Mouse (Mus musculus) limb, embryonic 12.5 days (tissue): ENCODE measurements around the gene Wfdc8. TPM values are rescaled to one million over a fixed set of nuclear protein-coding genes. Genes with fewer than 3 reads are reported as not detected.

ENCODE experiments used
- ATAC-seq: fragments of 200-750 bp; cut with Nextera tagmentation; 2 replicates; pipeline ENCODE4 v1.8.0; 2017; ENCODE audit warnings: low read depth, moderate TSS enrichment; ENCODE audit not compliant: insufficient number of reproducible peaks, insufficient read depth, low FRiP score, low TSS enrichment
- H3K27ac ChIP-seq: fragments of 300-500 bp; sonication (generic); 2 replicates; pipeline ENCODE4 v1.5.1; 2016; ENCODE audit warnings: mild to moderate bottlenecking, moderate library complexity
- H3K27me3 ChIP-seq: fragments of 300-500 bp; sonication (generic); 2 replicates; pipeline ENCODE4 v1.6.1; 2016; ENCODE audit warnings: mild to moderate bottlenecking, moderate library complexity
- H3K36me3 ChIP-seq: fragments of 300-500 bp; sonication (generic); 2 replicates; pipeline ENCODE4 v1.6.1; 2016; ENCODE audit warnings: mild to moderate bottlenecking, moderate library complexity
- H3K4me1 ChIP-seq: fragments of 300-500 bp; sonication (generic); replicated peaks from 2 replicates; pipeline ENCODE4 v1.6.1; 2016
- H3K4me2 ChIP-seq: fragments of 300-500 bp; sonication (generic); 2 replicates; pipeline ENCODE4 v1.6.1; 2016; ENCODE audit warnings: mild to moderate bottlenecking, moderate library complexity
- H3K4me3 ChIP-seq: fragments of 300-500 bp; sonication (generic); replicated peaks from 2 replicates; pipeline ENCODE4 v1.5.1; 2016; ENCODE audit warnings: mild to moderate bottlenecking
- H3K9ac ChIP-seq: fragments of 300-500 bp; sonication (generic); replicated peaks from 2 replicates; pipeline ENCODE4 v1.6.1; 2016; ENCODE audit warnings: mild to moderate bottlenecking, moderate library complexity
- H3K9me3 ChIP-seq: fragments of 300-500 bp; sonication (generic); 2 replicates; pipeline ENCODE4 v1.6.1; 2016; ENCODE audit warnings: mild to moderate bottlenecking, moderate library complexity
- WGBS: fragments of 180-500 bp; shearing (Covaris S2); methylation state at CpG from one replicate; pipeline ENCODE4 v1.1.7; 2016; 5-methylcytosine and 5-hydroxymethylcytosine counted together
- polyA plus RNA-seq: library from polyadenylated mRNA; unstranded; fragments of >200 nt; fragmentation: Nextera tagmentation; extraction: Ambion mirVana; gene quantifications from 2 replicates; pipeline ENCODE4 v1.2.1, GENCODE M21; 2016

The Wfdc8 gene
- polyA plus RNA-seq, 1 experiment from 2014 or later = not detected

DNA sequence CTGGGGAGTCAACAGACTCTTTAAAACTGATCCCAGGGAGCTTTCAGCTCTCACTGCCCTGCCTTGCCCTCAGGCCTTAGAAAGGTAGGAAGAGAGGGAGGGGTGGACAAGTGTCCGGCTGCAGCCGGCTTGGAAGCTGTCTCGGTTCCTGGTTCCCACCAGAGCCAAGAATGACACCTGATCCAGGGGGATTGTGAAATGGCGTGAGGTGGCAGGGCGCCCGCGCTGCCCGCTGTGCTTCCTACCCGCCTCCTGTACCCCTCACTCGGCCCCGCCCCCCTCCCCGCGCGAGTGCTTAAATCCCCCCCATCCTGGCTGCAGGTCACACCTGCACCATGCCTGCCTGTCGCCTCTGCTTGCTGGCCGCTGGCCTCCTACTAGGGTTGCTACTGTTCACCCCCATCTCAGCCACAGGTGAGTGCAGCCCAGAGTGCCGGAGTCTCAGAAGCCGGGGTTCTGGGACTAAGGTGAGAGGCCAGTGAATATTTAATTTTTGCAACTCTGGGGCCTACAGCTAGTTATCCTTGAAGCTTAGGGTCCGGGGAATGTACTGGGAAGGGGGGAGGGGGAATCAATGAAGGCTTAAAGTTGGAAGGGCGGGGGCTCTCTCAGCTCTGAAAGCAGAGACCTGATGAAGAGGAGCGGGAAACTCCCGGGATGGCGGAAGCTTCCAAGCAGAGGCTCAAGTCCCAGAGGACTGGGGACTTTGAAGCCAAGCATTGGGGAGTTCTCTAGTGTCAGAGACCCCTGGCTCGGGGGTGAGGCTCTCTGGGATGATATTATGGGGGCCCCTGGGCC, 50.8 kb downstream of the Wfdc8 start, which contains the start of gene Wfdc2:
Gene Wfdc2, plus strand, starts transcription at position 23 of the 798 bp plus-strand sequence.
- 0 out of 2 replicates have a peak, but pooled peaks have one; percentile 10 for ATAC-seq
- Histone ChIP-seq H3K27ac (peak within 1 kb of the TSS; percentile 50; the same call in 1 of the 2 replicates), H3K9ac (peak within 1 kb of the TSS; percentile 73), H3K27me3 (peaks cover 15% of the 10 kb centered on the region; the same call in 1 of the 2 replicates), H3K36me3 (peaks cover 8% of the 10 kb centered on the region; the same call in 1 of the 2 replicates), H3K4me1 (peaks cover 23% of the 10 kb centered on the region), H3K4me3 (peak within 1 kb of the TSS; percentile 47), H3K4me2 (peak within 1 kb of the TSS; percentile 86), H3K9me3 (0 out of 2 replicates have a peak, but pooled peaks cover 3% of the 10 kb centered on the region)
- WGBS = 2% methylated on average over 24 of the region's 24 CpGs

DNA sequence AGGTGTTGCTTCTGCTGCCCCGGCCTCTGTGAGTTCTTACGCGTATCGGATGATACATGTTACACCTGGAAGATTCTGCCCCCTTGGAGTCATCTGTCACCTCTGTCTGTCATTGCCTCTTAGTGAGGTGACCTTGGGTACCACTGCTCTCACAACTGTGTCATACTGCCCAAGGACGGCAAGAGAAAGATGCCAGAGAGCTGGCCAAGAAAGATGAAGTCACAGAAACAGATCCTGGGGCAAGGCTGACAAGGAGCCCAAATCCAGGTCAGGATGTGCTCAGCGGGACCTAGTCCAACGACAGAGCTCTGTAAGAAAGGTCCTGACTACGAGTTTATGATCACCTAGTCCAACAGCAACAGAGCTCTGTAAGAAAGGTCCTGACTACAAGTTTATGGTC, 53.3 kb downstream of the Wfdc8 start:
- H3K9ac ChIP-seq = no peak overlapping the region
- H3K27me3 ChIP-seq = peaks cover 15% of the 10 kb centered on the region; the same call in 1 of the 2 replicates
- H3K4me1 ChIP-seq = peaks cover 23% of the 10 kb centered on the region
- H3K4me2 ChIP-seq = no peak overlapping the region
- ATAC-seq = no peak
- H3K9me3 ChIP-seq = no peaks in the 10 kb centered on the region
- no peak overlapping the region for H3K4me3 ChIP-seq
- no peaks in the 10 kb centered on the region for H3K36me3 ChIP-seq
- no peak overlapping the region for H3K27ac ChIP-seq
- WGBS = 89% methylated on average over 8 of the region's 8 CpGs

- Histone ChIP-seq H3K9ac (no peak overlapping the region), H3K27ac (no peak overlapping the region), H3K27me3 (0 out of 2 replicates have a peak, but pooled peaks cover 15% of the 10 kb centered on the region), H3K4me1 (peaks cover 19% of the 10 kb centered on the region), H3K9me3 (no peaks in the 10 kb centered on the region), H3K4me2 (no peak overlapping the region), H3K4me3 (no peak overlapping the region), H3K36me3 (no peaks in the 10 kb centered on the region)
- 39% methylated on average over 16 of the region's 16 CpGs for WGBS
- ATAC-seq = no peak
Observed at GRCm38 (mm10) chr2:164558991-164559645, 54.3 kb downstream of the Wfdc8 start.

DNA sequence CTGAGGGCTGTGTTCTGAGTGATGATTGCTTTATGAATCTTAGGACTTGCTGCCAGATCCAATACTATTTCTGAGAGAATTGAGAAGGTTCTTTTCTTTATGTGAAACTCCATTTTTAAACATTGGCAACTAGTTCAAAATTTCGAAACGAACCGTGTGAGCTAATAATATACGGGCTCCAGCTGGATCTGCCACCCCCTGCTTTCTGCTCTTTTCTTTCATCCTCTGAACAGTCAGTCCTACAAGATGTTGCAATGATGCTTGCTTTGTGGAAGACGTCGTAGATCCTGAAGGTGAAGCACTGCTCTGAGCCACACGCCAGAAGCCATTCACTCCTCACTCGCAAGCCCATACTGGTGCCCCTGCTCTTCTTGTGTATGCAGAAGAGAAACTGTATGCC, 55.0 kb downstream of the Wfdc8 start:
- H3K27me3 ChIP-seq = 0 out of 2 replicates have a peak, but pooled peaks cover 15% of the 10 kb centered on the region
- H3K4me2 ChIP-seq = no peak overlapping the region
- H3K4me3 ChIP-seq = no peak overlapping the region
- no peak for ATAC-seq
- no peak overlapping the region for H3K27ac ChIP-seq
- no peaks in the 10 kb centered on the region for H3K9me3 ChIP-seq
- H3K36me3 ChIP-seq = no peaks in the 10 kb centered on the region
- H3K4me1 ChIP-seq = peaks cover 14% of the 10 kb centered on the region
- no peak overlapping the region for H3K9ac ChIP-seq
- WGBS = 87% methylated on average over 8 of the region's 8 CpGs

DNA sequence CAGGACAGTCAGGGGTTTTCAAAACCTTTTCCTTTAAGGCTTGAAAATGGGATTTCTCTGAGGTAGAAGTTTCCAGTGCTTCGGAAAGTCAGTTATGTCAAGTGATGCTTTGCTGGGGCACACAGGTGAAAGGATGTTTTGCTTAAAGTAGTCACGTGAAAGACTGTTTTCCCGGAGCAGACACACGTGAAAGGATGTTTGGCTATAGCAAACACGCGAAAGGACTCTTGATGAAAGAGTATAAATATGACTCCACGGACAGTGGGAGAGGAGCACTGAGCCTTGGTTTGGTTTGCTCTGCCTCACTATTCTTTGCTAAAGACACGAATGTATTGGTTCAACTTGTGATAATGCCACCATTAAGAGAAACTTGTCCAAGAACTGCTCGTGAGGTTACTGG, 61.9 kb downstream of the Wfdc8 start:
- Histone ChIP-seq H3K4me3 (no peak overlapping the region), H3K9ac (no peak overlapping the region), H3K9me3 (no peaks in the 10 kb centered on the region), H3K27me3 (peaks cover 12% of the 10 kb centered on the region), H3K4me1 (peaks cover 6% of the 10 kb centered on the region; the same call in 1 of the 2 replicates), H3K4me2 (no peak overlapping the region), H3K27ac (no peak overlapping the region), H3K36me3 (no peaks in the 10 kb centered on the region)
- WGBS = 90% methylated on average over 9 of the region's 9 CpGs
- no peak for ATAC-seq

- 78% methylated on average over 2 of the region's 2 CpGs for whole genome bisulfite sequencing
- Histone ChIP-seq H3K4me1 (peaks cover 6% of the 10 kb centered on the region; the same call in 1 of the 2 replicates), H3K9me3 (no peaks in the 10 kb centered on the region), H3K27ac (no peak overlapping the region), H3K4me3 (no peak overlapping the region), H3K27me3 (peaks cover 12% of the 10 kb centered on the region), H3K9ac (no peak overlapping the region), H3K4me2 (no peak overlapping the region), H3K36me3 (no peaks in the 10 kb centered on the region)
- no peak for ATAC-seq
Observed at GRCm38 (mm10) chr2:164550895-164551269, 62.5 kb downstream of the Wfdc8 start.

GRCm38 (mm10) chr2:164549963-164550894, 63.2 kb downstream of the Wfdc8 start:
- Histone ChIP-seq H3K36me3 (no peaks in the 10 kb centered on the region), H3K4me1 (peaks cover 6% of the 10 kb centered on the region; the same call in 1 of the 2 replicates), H3K9ac (0 out of 2 replicates have a peak overlapping the region, but pooled peaks have one; percentile 8), H3K4me2 (peak overlapping the region; percentile 35), H3K27me3 (peaks cover 12% of the 10 kb centered on the region), H3K4me3 (no peak overlapping the region), H3K9me3 (no peaks in the 10 kb centered on the region), H3K27ac (no peak overlapping the region)
- WGBS = 20% methylated on average over 10 of the region's 10 CpGs
- no peak for ATAC-seq

- 51% methylated on average over 4 of the region's 4 CpGs for WGBS
- Histone ChIP-seq H3K9ac (no peak overlapping the region), H3K4me2 (no peak overlapping the region), H3K4me1 (peaks cover 6% of the 10 kb centered on the region; the same call in 1 of the 2 replicates), H3K27ac (no peak overlapping the region), H3K9me3 (no peaks in the 10 kb centered on the region), H3K36me3 (no peaks in the 10 kb centered on the region), H3K4me3 (no peak overlapping the region), H3K27me3 (peaks cover 12% of the 10 kb centered on the region)
- no peak for ATAC-seq
Observed at GRCm38 (mm10) chr2:164549338-164549737, 64.1 kb downstream of the Wfdc8 start.
